Mouse (Mus musculus) layer of hippocampus, adult 8-10 months (tissue): ENCODE measurements around the gene Ginm1. TPM values are rescaled to one million over a fixed set of nuclear protein-coding genes. Genes with fewer than 3 reads are reported as not detected.
"Not testable (repeated sequence)": the region's sequence is repeated elsewhere in the genome, so short reads cannot be mapped to it uniquely, and the experiment has no call there.

Experiments used
- DNase-seq, 2 experiments: peaks; one replicate each; pipeline ENCODE4 v3.0.0; 2022; ENCODE audit warnings: low spot score in 2 of 2
- total RNA-seq, 4 experiments: library from RNA; stranded (reverse); gene quantifications; 2 replicates each; pipeline ENCODE4 v1.2.4; 2022

Gene Ginm1
- total RNA-seq, 4 experiments from 2014 or later, result 19.3 to 28.5 (median 23.8) TPM

DNA sequence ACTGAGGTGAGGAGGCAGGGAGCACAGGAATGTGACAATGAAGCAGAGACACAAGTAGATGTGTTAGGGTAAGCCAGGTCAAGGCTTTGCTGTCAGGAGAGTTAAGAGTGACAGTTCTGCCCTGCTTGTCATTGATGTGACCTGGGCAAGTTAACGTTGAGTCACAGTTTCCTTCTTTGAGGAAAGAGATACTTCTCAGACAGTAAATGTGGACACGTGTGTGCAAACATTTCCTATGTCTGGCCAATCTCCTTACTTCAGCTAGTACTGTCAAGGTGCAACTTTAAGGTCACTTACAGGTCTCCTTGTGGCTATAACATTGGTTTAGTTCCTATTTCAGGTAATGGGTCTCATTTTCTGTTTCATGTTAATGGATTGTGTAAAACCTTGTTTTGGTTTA, 23.9 kb upstream of the Ginm1 start:
- no peak for DNase-seq

- peak; percentile 23 to 43 for DNase-seq
Observed at GRCm38 (mm10) chr10:7809937-7810336, 17.3 kb upstream of the Ginm1 start.

GRCm38 (mm10) chr10:7802519-7803140, 10.0 kb upstream of the Ginm1 start:
- DNase-seq, result no peak

DNA sequence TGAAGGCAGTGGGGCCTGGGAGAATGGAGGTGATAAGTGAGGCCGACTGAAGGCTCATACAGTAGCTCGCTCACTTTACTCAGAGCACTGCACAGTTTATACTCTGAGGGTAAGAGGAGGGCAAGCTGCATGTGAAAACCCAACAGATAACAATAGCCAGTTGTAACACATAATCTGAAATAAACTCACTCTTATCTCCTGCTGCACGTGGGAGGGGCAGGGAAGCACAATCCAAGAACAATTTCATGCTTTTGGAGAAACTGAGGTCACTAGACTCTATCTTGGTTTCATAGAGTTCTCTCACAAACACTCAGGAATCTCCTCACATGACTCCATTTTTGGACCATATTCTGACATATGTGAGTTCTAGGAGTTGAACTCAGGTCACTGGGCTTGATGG, 8.6 kb upstream of the Ginm1 start:
- no peak for DNase-seq

- no peak for DNase-seq
Observed at GRCm38 (mm10) chr10:7792254-7792750, 322 bp downstream of the Ginm1 start.

GRCm38 (mm10) chr10:7787319-7787718, 5.3 kb downstream of the Ginm1 start:
- no peak for DNase-seq

DNA sequence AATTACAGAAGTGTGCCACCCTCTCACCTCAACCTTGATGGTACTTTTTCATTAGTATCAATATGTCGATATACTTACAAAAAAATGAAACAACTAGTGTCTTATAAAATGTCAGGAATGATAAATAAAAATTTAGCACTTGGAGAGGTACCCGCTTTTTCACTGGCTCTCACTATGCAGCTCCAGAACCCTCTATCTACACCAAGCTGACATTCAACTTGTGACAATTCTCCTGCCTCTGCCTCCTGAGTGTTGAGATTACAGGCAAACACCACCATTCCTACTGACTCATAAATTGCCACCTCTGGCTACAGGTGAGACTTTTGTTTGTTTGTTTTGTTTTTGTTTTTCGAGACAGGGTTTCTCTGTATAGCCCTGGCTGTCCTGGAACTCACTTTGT, 11.4 kb downstream of the Ginm1 start:
- no peak for DNase-seq

GRCm38 (mm10) chr10:7780238-7781176, 12.1 kb downstream of the Ginm1 start:
- DNase-seq, result peak; percentile 67 to 80

DNA sequence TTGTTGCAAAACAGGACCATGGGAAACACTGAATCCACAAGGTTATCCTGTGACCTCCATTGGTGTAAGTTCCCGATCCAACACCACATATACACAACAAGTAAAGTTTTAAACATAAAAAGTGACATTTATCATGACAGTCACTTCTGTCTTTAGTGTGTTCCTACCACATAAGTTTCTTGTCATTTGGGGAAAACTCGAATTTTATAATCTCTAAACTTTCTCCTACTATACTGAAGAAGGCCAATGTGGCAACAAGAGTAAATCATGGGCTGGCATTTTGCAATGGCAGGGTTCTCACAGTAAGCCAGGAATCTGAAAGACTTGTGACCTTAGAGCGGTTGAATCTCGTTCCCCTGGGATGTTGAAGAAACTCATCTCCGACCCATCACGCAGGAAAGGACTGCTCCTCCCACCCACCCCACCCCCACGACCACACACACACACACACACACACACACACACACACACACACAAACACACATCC, 12.8 kb downstream of the Ginm1 start:
- DNase-seq, result no peak

DNA sequence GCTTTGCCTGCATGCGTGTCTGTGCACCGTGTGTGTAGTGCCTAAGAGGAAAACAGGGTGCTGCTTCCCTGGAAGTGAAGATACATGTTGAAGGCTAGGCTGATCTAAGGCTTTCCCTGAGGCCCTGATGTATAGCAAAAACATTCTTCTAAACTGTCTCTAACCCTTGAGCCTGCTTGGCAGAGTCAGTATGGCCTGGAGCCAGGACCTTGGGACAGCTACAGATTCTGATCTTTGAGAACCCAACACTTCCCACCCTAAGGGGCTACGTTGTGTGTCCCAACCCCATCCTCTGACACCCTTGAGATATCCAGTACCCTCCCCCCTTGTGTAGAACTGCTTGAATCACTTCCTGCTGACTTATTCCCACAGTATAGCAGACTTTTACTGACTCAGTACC, 14.3 kb downstream of the Ginm1 start:
- DNase-seq, result no peak

DNA sequence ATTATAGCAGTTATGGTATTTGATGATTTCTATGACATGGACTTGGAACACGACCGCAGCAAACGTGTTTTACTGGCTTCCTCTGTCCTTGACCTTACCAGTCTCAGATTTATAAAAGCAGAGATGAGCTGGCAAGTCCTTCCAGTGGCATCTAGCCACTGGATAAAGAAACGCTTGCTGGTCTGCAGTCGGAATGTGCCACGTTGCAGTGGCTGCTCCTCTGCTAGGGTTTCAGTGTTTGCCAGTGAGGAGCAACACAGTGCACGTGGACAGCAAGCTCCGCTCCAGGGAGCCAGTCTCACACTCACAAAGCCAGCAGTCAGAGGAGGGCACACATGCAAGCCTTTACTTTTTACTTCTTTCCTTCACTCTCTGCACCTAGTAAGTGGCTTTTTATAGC, 17.2 kb downstream of the Ginm1 start:
- no peak for DNase-seq

- DNase-seq, result no peak
Observed at GRCm38 (mm10) chr10:7772769-7773168, 19.9 kb downstream of the Ginm1 start.

DNA sequence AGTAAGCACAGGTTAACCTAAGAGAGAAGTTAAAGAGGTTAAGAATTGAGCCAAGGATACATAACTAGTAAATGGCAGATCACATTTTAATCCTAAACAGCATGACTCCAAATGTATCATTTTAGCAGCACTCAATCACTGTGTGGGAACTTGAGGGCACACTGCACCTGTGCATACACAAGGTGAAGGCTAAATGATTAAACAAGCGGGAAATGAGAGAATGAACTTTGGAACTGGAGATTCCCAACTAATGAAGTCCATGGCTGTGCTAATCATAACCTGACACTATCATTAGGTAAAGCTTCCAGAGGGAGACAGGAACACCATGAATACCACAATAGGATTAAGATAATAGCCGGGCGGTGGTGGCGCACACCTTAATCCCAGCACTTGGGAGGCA, 20.3 kb downstream of the Ginm1 start:
- no peak for DNase-seq

- DNase-seq, result no peak
Observed at GRCm38 (mm10) chr10:7757544-7757943, 35.1 kb downstream of the Ginm1 start.

DNA sequence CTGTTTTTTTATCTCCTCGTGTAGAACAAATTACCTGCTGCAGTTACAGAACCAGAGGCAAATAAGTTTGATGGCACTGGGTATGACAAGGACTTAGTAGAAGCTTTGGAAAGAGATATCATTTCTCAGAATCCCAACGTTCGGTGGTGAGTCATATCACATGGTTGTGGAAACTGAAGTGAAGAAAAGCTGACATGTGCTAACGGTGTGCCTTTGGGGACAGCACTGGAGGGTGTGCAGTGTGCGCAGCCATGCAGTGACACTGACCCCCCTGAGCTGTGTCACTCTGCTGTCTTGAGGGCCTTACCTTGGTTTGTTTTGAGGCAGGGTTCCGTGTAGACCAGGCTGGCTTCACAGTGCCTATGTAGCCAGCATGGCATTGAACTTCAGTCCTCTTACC, 43.9 kb downstream of the Ginm1 start:
- DNase-seq, result no peak

GRCm38 (mm10) chr10:7745528-7745927, 47.1 kb downstream of the Ginm1 start:
- DNase-seq, result not testable (repeated sequence)

DNA sequence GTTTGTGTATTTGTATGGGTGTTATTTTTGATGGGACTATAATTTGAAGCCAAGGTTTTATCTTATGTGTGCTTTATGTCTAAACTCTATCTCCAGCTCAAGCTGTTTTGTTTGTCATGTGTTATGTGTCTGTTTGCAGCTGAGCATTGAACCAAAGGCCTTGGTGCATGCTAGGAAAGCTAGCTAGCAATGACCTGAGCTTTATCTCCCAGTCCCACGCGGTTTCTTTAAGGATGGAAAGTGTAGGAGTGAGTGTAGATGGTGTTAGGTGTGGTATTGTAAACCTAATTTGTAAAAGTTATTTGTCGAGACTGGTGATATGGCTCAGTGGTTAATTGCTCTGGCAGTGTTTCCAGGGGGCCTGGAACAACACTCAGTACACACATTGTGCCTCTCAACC, 54.7 kb downstream of the Ginm1 start:
- no peak for DNase-seq

- DNase-seq, result no peak
Observed at GRCm38 (mm10) chr10:7737122-7737521, 55.5 kb downstream of the Ginm1 start.

DNA sequence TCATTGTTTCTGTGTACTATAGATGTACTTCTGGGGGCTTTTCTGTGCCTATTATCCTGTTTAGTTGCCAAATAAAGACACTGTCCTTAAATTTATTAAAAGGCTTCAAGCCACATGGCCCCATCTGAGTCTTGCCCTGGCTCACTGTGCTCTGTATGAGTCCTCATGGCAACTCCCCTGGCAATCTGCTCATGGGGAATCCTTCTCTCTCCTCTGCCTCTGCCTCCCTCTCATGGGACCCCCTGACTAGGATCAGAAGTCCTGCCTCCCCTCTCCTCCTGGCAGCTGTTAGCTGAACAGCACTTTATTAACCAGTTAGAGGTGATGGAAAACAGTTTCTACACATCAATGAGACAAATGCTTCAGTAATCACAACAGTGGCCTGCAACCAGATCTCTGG, 61.0 kb downstream of the Ginm1 start:
- no peak for DNase-seq

DNA sequence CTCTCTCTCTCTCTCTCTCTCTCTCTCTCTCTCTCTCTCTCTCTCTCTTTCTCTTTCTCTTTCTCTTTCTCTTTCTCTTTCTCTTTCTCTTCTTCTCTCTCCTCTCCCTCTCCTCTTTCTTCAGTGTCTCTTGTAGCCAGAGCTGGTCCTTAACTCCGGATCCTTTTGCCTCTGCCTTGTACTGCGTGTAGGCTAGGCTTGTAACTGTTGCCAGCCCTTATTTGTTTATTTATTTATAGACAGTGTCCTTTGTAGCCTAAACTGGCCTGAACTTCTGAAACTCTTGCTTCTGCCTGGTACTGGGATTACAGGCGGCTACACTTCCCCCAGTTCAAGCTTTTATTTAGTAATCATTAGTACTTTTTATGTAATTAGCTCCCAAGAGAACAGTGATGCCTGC, 65.6 kb downstream of the Ginm1 start:
- no peak for DNase-seq

DNA sequence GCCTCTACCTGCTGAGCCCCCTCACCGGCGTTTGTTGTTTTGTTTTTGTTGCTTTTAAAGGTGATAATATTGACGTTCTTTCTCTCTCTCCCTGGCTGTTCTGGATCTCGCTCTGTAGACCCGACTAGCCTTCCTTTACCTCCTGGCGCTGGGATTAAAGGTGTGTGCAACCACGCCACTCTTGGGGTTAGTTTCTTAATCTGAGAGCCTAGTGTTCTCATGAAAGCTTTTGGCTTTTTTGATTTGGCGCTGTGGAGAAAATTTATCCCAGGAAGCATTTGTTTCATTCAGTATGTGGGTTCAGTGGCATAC, 66.2 kb downstream of the Ginm1 start:
- DNase-seq, result no peak

GRCm38 (mm10) chr10:7725751-7726500, 66.7 kb downstream of the Ginm1 start, which contains the start of gene Katna1:
Gene Katna1 (plus strand): TSS chr10:7726000.
- peak; percentile 84 to 88 for DNase-seq
